8 mouse cellular contexts compared by ENCODE assay signal in the genomic region with DNA sequence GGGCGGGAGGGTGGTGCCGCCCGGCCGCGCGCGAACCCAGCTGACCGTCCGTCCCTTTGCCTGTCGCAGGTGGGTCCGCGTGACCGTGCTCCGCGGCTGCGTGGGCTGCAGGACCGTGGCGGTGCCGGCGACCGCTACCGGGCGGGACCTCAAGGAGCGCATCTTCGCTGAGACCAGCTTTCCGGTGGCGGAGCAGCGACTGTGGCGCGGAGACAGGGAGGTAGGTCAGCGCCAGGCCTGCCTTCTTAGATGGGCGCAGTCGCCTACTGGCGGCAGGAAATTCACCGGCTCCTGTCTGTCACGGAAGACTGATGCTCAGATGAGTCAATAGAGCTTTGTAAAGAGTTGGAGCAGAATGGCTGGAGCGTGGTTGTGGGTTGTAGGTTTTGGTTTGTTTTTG. TPM values are rescaled to one million over a fixed set of nuclear protein-coding genes. Genes with fewer than 3 reads are reported as not detected.
DNase-seq lines count a peak whose midpoint lies in the region; ATAC-seq and TF ChIP-seq lines count a peak whose summit lies in the region.

No protein-coding gene starts in this region.

- H3K36me3 ChIP-seq in forebrain, postnatal 0 days (ENCODE audit: insufficient read depth), result no peaks in the 10 kb centered on the region
- no peaks in the 10 kb centered on the region for H3K36me3 ChIP-seq in kidney, embryonic 14.5 days (ENCODE audit: control insufficient read depth, insufficient read depth, low read length)
- H3K36me3 ChIP-seq in lung, embryonic 16.5 days (ENCODE audit: control insufficient read depth, insufficient read depth, low read length), result no peaks in the 10 kb centered on the region

- H3K27ac ChIP-seq in brown adipose tissue, adult 24 weeks (replicated peaks; ENCODE audit: low read depth, low read length), result peak overlapping the region; percentile 10
- H3K27ac ChIP-seq in forebrain, postnatal 0 days (ENCODE audit: low read depth, low read length), result peak overlapping the region; percentile 92
- H3K27ac ChIP-seq in kidney, embryonic 14.5 days (ENCODE audit: low read depth, low read length), result peak overlapping the region; percentile 73
- H3K27ac ChIP-seq in lung, embryonic 16.5 days (ENCODE audit: low read length), result peak overlapping the region; percentile 75

- H3K9me3 ChIP-seq in forebrain, postnatal 0 days (ENCODE audit: low read length), result no peaks in the 10 kb centered on the region
- H3K9me3 ChIP-seq in kidney, embryonic 14.5 days (ENCODE audit: control insufficient read depth, low read length), result no peaks in the 10 kb centered on the region
- no peaks in the 10 kb centered on the region for H3K9me3 ChIP-seq in lung, embryonic 16.5 days (ENCODE audit: control insufficient read depth, low read length)

- peak overlapping the region; percentile 74 for H3K4me3 ChIP-seq in brown adipose tissue, adult 24 weeks (ENCODE audit: insufficient read depth, low read depth, low read length)
- H3K4me3 ChIP-seq in forebrain, postnatal 0 days (ENCODE audit: low read depth, low read length), result peak overlapping the region; percentile 73
- H3K4me3 ChIP-seq in kidney, embryonic 14.5 days (ENCODE audit: low read length), result peak overlapping the region; percentile 81
- peak overlapping the region; percentile 84 for H3K4me3 ChIP-seq in lung, embryonic 16.5 days (ENCODE audit: low read length)

- WGBS in forebrain, postnatal 0 days, result under 1% methylated on average over 30 of the region's 37 CpGs
- WGBS in kidney, embryonic 14.5 days, result under 1% methylated on average over 37 of the region's 37 CpGs
- under 1% methylated on average over 37 of the region's 37 CpGs for WGBS in lung, embryonic 16.5 days

- H3K4me1 ChIP-seq in brown adipose tissue, adult 24 weeks (ENCODE audit: control insufficient read depth, insufficient read depth, insufficient read length, low read length), result no peaks in the 10 kb centered on the region
- peaks cover 13% of the 10 kb centered on the region for H3K4me1 ChIP-seq in forebrain, postnatal 0 days (ENCODE audit: insufficient read depth)
- no peaks in the 10 kb centered on the region for H3K4me1 ChIP-seq in kidney, embryonic 14.5 days (ENCODE audit: control insufficient read depth, insufficient read depth, low read length)
- peaks cover 6% of the 10 kb centered on the region for H3K4me1 ChIP-seq in lung, embryonic 16.5 days (replicated peaks; ENCODE audit: control insufficient read depth, insufficient read depth, low read length)

- TF ChIP-seq CTCF in forebrain, postnatal 0 days (IDR thresholded peaks at IDR 0.05; ENCODE audit: low read depth), result peak; percentile 59

- H3K4me2 ChIP-seq in forebrain, postnatal 0 days (ENCODE audit: low read depth), result peak overlapping the region; percentile 79
- peak overlapping the region; percentile 91 for H3K4me2 ChIP-seq in kidney, embryonic 14.5 days (replicated peaks; ENCODE audit: low read depth, low read length)
- H3K4me2 ChIP-seq in lung, embryonic 16.5 days (ENCODE audit: low read depth, low read length), result peak overlapping the region; percentile 94

- no peaks in the 10 kb centered on the region for H3K27me3 ChIP-seq in forebrain, postnatal 0 days (ENCODE audit: insufficient read depth, low read length)
- H3K27me3 ChIP-seq in kidney, embryonic 14.5 days (ENCODE audit: control insufficient read depth, insufficient read depth, low read length), result no peaks in the 10 kb centered on the region
- H3K27me3 ChIP-seq in lung, embryonic 16.5 days (ENCODE audit: control insufficient read depth, insufficient read depth, low read depth, low read length), result no peaks in the 10 kb centered on the region; the same call in 1 of the 2 replicates

- peak; percentile 33 for DNase-seq in urinary bladder, postnatal 14 days (ENCODE audit: low spot score)
- no peak for DNase-seq in urinary bladder, postnatal 25 days (ENCODE audit: low spot score)
- peak; percentile 74 for DNase-seq in forebrain, postnatal 0 days
- peak; percentile 28 for DNase-seq in retina, adult 2 months (ENCODE audit: low read depth, low spot score)
- no peak for DNase-seq in frontal cortex, postnatal 36 days (ENCODE audit: low spot score in 2 of 2)

- ATAC-seq in forebrain, postnatal 0 days, result peak; percentile 34
- ATAC-seq in kidney, embryonic 14.5 days (ENCODE audit: low FRiP score, low TSS enrichment), result peak; percentile 41
- ATAC-seq in lung, embryonic 16.5 days (ENCODE audit: low read depth), result peak; percentile 39

- peak overlapping the region; percentile 88 for H3K9ac ChIP-seq in forebrain, postnatal 0 days
- H3K9ac ChIP-seq in kidney, embryonic 14.5 days (ENCODE audit: low read depth, low read length), result peak overlapping the region; percentile 70
- H3K9ac ChIP-seq in lung, embryonic 16.5 days (ENCODE audit: low read length), result peak overlapping the region; percentile 79

RNA-seq across cellular contexts. Expression of a gene that starts 35.0 kb away (rescaled TPM):
- polyA plus RNA-seq in brown adipose tissue, adult 24 weeks (2012; ENCODE audit: insufficient read depth, insufficient read length, missing spikeins), result 0.79 and 1.3 TPM in 2 replicates
- total RNA-seq in forebrain, postnatal 0 days (2014; rRNA removed), result 38.3 TPM in 2 replicates
- 3.1 and 5.3 TPM in 2 replicates for polyA plus RNA-seq in forebrain, postnatal 0 days (2015; fragmentation: Nextera tagmentation; extraction: Ambion mirVana)
- polyA plus RNA-seq in kidney, embryonic 14.5 days (2014; fragmentation: Nextera tagmentation; extraction: Ambion mirVana), result 2.8 and 3.6 TPM in 2 replicates
- polyA plus RNA-seq in lung, embryonic 16.5 days (2015; fragmentation: Nextera tagmentation; extraction: Ambion mirVana), result 1.8 TPM in 2 replicates

Comparison
In these comparisons a context has a peak if more than half of its experiments do, and no peak if none do; other contexts are left out.
1. DNase-seq: peak in urinary bladder, postnatal 14 days (single experiment), forebrain, postnatal 0 days (single experiment) and retina, adult 2 months (single experiment); none in urinary bladder, postnatal 25 days (single experiment) and frontal cortex, postnatal 36 days (0 of 2).
2. H3K27ac ChIP-seq: peak in every context shown above with its lines; median percentile 92 in forebrain, postnatal 0 days; 75 in lung, embryonic 16.5 days; 73 in kidney, embryonic 14.5 days; 10 in brown adipose tissue, adult 24 weeks.
3. Peak in every context shown above with its lines, with median percentiles within 50 percentile points of each other: H3K4me3 ChIP-seq, ATAC-seq, H3K4me2 ChIP-seq and H3K9ac ChIP-seq.